Mouse (Mus musculus): ENCODE data around the gene Sctr. TPM values are rescaled to one million over a fixed set of nuclear protein-coding genes. Genes with fewer than 3 reads are reported as not detected.
A peak's percentile ranks its signal among the peaks of the same experiment; 100 is the strongest.

Gene Sctr
- polyA plus RNA-seq, 1 experiment from 2014 or later: not detected

DNA sequence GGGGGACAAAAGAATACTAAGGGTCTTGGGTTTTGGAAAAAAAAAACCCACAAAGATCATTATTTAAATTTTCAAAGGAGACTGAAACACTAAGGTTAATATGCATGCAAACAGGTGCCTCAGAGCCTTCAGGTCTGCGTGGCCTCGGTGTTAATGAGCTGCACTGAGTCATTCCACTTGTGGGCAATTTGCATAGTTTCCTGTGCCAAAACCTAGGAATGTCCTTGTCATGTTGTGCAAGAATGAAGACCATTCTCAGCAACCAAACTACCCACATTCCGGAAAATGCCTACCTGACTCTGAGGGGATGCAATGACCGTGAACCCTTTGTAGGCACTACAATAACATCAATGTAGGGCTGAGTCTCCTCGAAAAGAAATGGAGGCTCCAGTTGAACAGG is 20.1 kb upstream of the Sctr start:
- DNase-seq (ENCODE audit: low spot score): no peak
- no peaks in the 10 kb centered on the region for H3K36me3 ChIP-seq (replicated peaks; ENCODE audit: control insufficient read depth, insufficient read depth, low read depth, low read length)
- H3K27ac ChIP-seq (replicated peaks; ENCODE audit: low read depth, low read length): no peak overlapping the region
- H3K4me3 ChIP-seq (ENCODE audit: low read depth, low read length): no peak overlapping the region
- no peak for ATAC-seq (replicated peaks; ENCODE audit: insufficient number of reproducible peaks, low FRiP score, low TSS enrichment, low read depth)
- WGBS: 86% methylated on average over 5 of the region's 5 CpGs
- no peaks in the 10 kb centered on the region for H3K27me3 ChIP-seq (ENCODE audit: control insufficient read depth, insufficient read depth, low read length)
- no peak overlapping the region for H3K4me2 ChIP-seq (ENCODE audit: low read depth, low read length)
- H3K9ac ChIP-seq (replicated peaks; ENCODE audit: low read length): no peak overlapping the region
- H3K4me1 ChIP-seq (ENCODE audit: control insufficient read depth, insufficient read depth, low read length): no peaks in the 10 kb centered on the region
- no peaks in the 10 kb centered on the region for H3K9me3 ChIP-seq (replicated peaks; ENCODE audit: control insufficient read depth, low read length)

DNA sequence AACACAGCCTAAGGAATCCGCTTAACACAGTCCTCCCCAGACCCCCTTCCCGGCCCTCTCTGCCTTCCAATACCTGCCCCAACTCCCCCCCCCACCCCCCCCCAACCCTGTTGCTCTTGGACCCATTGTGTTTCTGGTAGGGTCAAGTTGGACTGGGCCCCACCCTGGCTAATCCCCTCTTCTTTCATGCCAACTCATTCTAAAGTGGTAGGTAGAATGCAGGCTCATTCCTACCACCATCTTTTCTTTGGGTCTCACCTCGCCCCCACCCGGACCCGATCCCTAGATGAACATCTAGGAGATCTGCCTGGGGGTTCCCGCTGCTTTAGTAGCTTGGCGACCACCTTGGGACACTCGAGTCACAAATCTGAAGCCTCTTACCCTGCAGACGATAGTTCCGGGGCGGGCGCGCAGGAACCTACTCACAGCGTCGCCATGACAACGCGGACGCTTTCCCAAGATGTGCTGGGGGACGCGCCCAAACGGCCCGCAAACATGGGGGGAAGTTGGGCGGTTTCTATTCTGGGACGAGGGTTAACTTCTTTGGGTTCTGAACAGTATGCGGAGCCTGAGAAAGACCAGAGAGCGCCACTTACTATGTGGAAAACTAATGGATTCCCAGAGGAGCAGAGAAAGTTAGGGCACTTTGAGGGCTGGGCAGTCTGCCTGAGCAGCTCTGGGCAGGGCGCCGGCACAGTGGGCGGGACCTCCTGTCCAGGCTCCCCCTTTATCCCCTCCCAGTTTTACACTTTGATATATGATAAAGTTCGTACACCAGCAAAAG is 9.7 kb upstream of the Sctr start, which contains the start of gene Cfap221:
Gene Cfap221 (minus strand): TSS at position 437 of the 784 bp plus-strand sequence.
- H3K27ac ChIP-seq (replicated peaks; ENCODE audit: low read depth, low read length): no peak within 1 kb of the TSS
- ATAC-seq (replicated peaks; ENCODE audit: insufficient number of reproducible peaks, low FRiP score, low TSS enrichment, low read depth): peak; percentile 93

DNA sequence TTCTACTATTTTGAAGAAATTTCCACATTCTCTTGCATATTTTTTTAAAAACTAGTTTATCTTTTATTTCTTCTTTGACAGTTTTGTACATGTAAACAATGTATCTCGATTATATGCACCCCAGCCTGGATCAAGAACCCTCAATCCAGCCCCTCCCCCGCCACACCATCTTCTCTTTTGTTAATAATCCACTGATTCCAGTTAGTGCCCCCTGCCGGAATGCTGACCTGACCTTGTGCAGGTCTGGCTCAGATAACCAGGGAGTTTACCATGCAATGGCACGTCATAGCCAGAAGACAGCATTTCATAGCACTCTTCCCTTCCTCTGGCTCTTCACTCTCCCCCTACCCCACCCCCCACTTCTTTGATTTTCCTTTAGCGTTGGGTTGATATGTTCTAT is 9.1 kb upstream of the Sctr start:
- WGBS: 31% methylated on average over 5 of the region's 5 CpGs
- no peaks in the 10 kb centered on the region for H3K4me1 ChIP-seq (ENCODE audit: control insufficient read depth, insufficient read depth, low read length)
- no peaks in the 10 kb centered on the region for H3K36me3 ChIP-seq (replicated peaks; ENCODE audit: control insufficient read depth, insufficient read depth, low read depth, low read length)
- H3K4me2 ChIP-seq (ENCODE audit: low read depth, low read length): peak overlapping the region; percentile 60
- no peak overlapping the region for H3K9ac ChIP-seq (replicated peaks; ENCODE audit: low read length)
- no peaks in the 10 kb centered on the region for H3K27me3 ChIP-seq (ENCODE audit: control insufficient read depth, insufficient read depth, low read length)
- H3K27ac ChIP-seq (replicated peaks; ENCODE audit: low read depth, low read length): no peak overlapping the region
- peak overlapping the region; percentile 34 for H3K4me3 ChIP-seq (ENCODE audit: low read depth, low read length)
- no peaks in the 10 kb centered on the region for H3K9me3 ChIP-seq (replicated peaks; ENCODE audit: control insufficient read depth, low read length)
- DNase-seq (ENCODE audit: low spot score) (peak; percentile 38), ATAC-seq (replicated peaks; ENCODE audit: insufficient number of reproducible peaks, low FRiP score, low TSS enrichment, low read depth) (no peak)

More for the DNA sequence above, 9.7 kb upstream of the Sctr start, which contains the start of gene Cfap221:
- WGBS: 5% methylated on average over 30 of the region's 30 CpGs
- H3K9ac ChIP-seq (replicated peaks; ENCODE audit: low read length): 0 out of 2 replicates have a peak within 1 kb of the TSS, but pooled peaks have one; percentile 14
- H3K9me3 ChIP-seq (replicated peaks; ENCODE audit: control insufficient read depth, low read length): no peaks in the 10 kb centered on the region
- H3K4me3 ChIP-seq (ENCODE audit: low read depth, low read length): peak within 1 kb of the TSS; percentile 34
- H3K27me3 ChIP-seq (ENCODE audit: control insufficient read depth, insufficient read depth, low read length): no peaks in the 10 kb centered on the region
- peak; percentile 90 for DNase-seq (ENCODE audit: low spot score)
- H3K4me1 ChIP-seq (ENCODE audit: control insufficient read depth, insufficient read depth, low read length): no peaks in the 10 kb centered on the region
- peak within 1 kb of the TSS; percentile 60 for H3K4me2 ChIP-seq (ENCODE audit: low read depth, low read length)
- no peaks in the 10 kb centered on the region for H3K36me3 ChIP-seq (replicated peaks; ENCODE audit: control insufficient read depth, insufficient read depth, low read depth, low read length)

DNA sequence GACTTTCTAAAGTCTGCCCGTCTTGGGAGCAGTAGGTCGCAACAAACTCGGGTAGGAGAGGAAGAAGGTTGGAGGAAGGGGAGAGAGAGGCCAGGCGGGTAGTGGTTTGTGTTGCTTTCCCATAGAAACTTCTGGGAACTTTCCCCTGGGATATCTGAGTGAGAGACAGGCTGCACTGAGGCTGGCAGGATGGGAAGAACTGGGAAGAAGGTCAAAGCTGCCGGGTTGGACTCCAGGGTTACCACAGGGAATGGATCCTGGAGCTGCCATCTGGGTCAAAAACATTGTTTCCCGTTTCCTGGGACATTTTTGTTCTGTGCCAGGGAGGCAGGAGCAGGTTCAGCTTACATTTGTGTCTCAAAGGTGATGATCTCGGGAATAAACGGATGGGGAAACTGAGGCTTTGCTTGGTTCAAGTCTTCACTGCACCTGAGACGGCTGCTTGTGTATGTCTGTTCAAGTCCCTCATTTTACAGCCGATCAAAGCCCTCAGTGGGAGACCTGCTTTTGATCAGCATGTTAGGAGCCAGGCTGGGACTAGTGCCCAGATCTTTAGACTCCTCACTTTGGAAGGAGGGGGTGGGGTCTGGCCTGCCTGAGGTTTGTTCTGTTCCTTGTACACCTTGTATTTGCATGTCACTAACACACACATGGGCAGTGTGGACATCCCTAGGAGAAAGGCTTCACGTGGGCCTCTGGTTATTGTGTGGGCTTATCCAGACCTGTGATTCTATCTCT is 1.3 kb downstream of the Sctr start:
- no peak overlapping the region for H3K4me2 ChIP-seq (ENCODE audit: low read depth, low read length)
- H3K4me1 ChIP-seq (ENCODE audit: control insufficient read depth, insufficient read depth, low read length): peaks cover 2% of the 10 kb centered on the region; the same call in 1 of the 2 replicates
- no peak overlapping the region for H3K27ac ChIP-seq (replicated peaks; ENCODE audit: low read depth, low read length)
- peaks cover 12% of the 10 kb centered on the region; the same call in 1 of the 2 replicates for H3K27me3 ChIP-seq (ENCODE audit: control insufficient read depth, insufficient read depth, low read length)
- DNase-seq (ENCODE audit: low spot score) (no peak), ATAC-seq (replicated peaks; ENCODE audit: insufficient number of reproducible peaks, low FRiP score, low TSS enrichment, low read depth) (no peak)
- no peak overlapping the region for H3K9ac ChIP-seq (replicated peaks; ENCODE audit: low read length)
- WGBS: 24% methylated on average over 11 of the region's 11 CpGs
- H3K9me3 ChIP-seq (replicated peaks; ENCODE audit: control insufficient read depth, low read length): no peaks in the 10 kb centered on the region
- no peak overlapping the region for H3K4me3 ChIP-seq (ENCODE audit: low read depth, low read length)
- H3K36me3 ChIP-seq (replicated peaks; ENCODE audit: control insufficient read depth, insufficient read depth, low read depth, low read length): no peaks in the 10 kb centered on the region

DNA sequence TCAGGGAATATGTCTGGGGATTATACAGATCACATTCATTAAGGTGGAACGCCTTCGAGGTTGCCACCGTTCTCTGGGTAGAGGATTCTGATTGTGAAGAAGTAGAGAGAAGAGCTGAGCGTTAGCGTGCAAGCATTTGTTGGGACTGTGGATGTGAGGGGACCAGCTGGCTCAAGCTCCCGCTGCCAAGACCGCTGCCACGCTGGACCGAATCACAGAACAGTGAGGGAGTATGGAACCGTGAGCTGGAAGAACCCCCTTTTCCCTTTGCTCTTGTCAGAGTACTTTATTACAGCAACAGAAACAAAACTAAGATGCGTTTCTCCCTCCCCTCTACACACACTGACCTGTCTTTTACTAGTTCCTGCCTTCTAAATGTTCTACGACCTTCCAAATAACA is 5.9 kb downstream of the Sctr start:
- ATAC-seq (replicated peaks; ENCODE audit: insufficient number of reproducible peaks, low FRiP score, low TSS enrichment, low read depth) (no peak), DNase-seq (ENCODE audit: low spot score) (no peak)
- H3K9ac ChIP-seq (replicated peaks; ENCODE audit: low read length): no peak overlapping the region
- H3K4me1 ChIP-seq (ENCODE audit: control insufficient read depth, insufficient read depth, low read length): no peaks in the 10 kb centered on the region
- no peak overlapping the region for H3K4me3 ChIP-seq (ENCODE audit: low read depth, low read length)
- no peak overlapping the region for H3K4me2 ChIP-seq (ENCODE audit: low read depth, low read length)
- no peak overlapping the region for H3K27ac ChIP-seq (replicated peaks; ENCODE audit: low read depth, low read length)
- peaks cover 8% of the 10 kb centered on the region; the same call in 1 of the 2 replicates for H3K27me3 ChIP-seq (ENCODE audit: control insufficient read depth, insufficient read depth, low read length)
- no peaks in the 10 kb centered on the region for H3K9me3 ChIP-seq (replicated peaks; ENCODE audit: control insufficient read depth, low read length)
- 80% methylated on average over 12 of the region's 12 CpGs for WGBS
- H3K36me3 ChIP-seq (replicated peaks; ENCODE audit: control insufficient read depth, insufficient read depth, low read depth, low read length): no peaks in the 10 kb centered on the region

DNA sequence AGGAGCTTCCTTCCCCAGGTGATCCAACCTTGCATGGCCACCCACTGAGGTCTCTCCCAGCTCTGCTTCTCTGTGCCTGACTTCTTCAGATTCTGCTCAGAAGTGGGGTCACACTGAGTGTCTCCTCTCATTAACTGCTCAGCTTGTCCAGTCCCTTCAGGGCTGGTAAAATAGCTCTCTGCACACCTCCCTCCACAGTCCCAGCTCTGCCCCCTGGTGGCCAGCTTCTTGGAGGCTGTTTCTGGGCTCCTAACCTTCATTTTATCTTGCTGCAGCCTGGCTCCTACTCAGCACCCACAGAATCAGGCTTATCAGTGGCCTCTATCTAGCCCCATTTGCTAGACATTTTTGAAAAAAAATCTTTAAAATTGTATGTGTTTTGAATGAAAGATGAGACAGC is 6.4 kb downstream of the Sctr start:
- H3K4me3 ChIP-seq (ENCODE audit: low read depth, low read length): no peak overlapping the region
- H3K27me3 ChIP-seq (ENCODE audit: control insufficient read depth, insufficient read depth, low read length): peaks cover 5% of the 10 kb centered on the region; the same call in 1 of the 2 replicates
- H3K4me1 ChIP-seq (ENCODE audit: control insufficient read depth, insufficient read depth, low read length): no peaks in the 10 kb centered on the region
- no peaks in the 10 kb centered on the region for H3K9me3 ChIP-seq (replicated peaks; ENCODE audit: control insufficient read depth, low read length)
- no peak overlapping the region for H3K27ac ChIP-seq (replicated peaks; ENCODE audit: low read depth, low read length)
- H3K36me3 ChIP-seq (replicated peaks; ENCODE audit: control insufficient read depth, insufficient read depth, low read depth, low read length): no peaks in the 10 kb centered on the region
- ATAC-seq (replicated peaks; ENCODE audit: insufficient number of reproducible peaks, low FRiP score, low TSS enrichment, low read depth): no peak; the same call in 1 of the 2 replicates
- H3K4me2 ChIP-seq (ENCODE audit: low read depth, low read length): no peak overlapping the region
- DNase-seq (ENCODE audit: low spot score): peak; percentile 70
- H3K9ac ChIP-seq (replicated peaks; ENCODE audit: low read length): no peak overlapping the region

DNA sequence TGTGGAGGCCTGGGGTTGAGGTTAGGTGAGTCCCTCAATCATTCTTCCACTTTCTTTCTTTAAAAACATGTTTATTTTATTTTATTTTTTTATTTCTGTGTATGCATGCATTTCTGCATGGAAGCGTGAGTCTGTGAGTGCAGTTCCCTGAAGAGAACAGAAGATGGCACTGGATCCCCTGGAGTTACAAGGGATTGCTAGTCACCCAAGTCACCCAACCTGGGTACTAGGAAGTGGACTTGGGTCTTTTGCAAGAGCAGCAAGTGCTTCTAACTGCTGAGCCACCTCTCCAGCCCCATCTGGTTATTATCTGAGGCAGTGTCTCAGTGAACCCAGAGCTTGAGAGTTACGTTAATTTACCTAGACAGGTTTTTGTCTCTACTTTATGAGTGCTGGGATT is 9.5 kb downstream of the Sctr start:
- WGBS: 79% methylated on average over 2 of the region's 2 CpGs
- no peaks in the 10 kb centered on the region for H3K4me1 ChIP-seq (ENCODE audit: control insufficient read depth, insufficient read depth, low read length)
- no peak for ATAC-seq (replicated peaks; ENCODE audit: insufficient number of reproducible peaks, low FRiP score, low TSS enrichment, low read depth)

DNA sequence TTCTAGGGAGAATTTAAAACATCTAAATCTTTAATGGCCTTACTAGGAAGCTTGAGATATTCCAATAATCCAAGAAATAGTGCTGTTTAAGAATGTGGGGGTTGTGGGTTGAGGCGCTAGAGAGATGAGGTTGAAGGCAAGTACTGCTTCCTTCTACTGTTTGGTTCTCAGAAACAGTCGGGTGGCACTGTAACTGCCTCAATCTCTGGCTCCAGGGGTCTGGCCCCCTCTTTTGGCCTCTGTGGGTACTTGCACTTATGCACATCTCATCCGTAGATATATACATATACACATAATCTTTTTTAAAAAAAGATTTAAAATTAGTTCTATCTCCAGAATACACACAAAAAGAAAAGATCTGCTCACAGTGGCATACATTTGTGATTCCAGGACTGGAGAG is 12.2 kb downstream of the Sctr start:
- DNase-seq (ENCODE audit: low spot score): no peak
- no peak for ATAC-seq (replicated peaks; ENCODE audit: insufficient number of reproducible peaks, low FRiP score, low TSS enrichment, low read depth)
- Histone ChIP-seq H3K4me1 (ENCODE audit: control insufficient read depth, insufficient read depth, low read length) (no peaks in the 10 kb centered on the region), H3K27me3 (ENCODE audit: control insufficient read depth, insufficient read depth, low read length) (no peaks in the 10 kb centered on the region), H3K4me3 (ENCODE audit: low read depth, low read length) (no peak overlapping the region), H3K36me3 (replicated peaks; ENCODE audit: control insufficient read depth, insufficient read depth, low read depth, low read length) (no peaks in the 10 kb centered on the region), H3K9me3 (replicated peaks; ENCODE audit: control insufficient read depth, low read length) (no peaks in the 10 kb centered on the region), H3K27ac (replicated peaks; ENCODE audit: low read depth, low read length) (no peak overlapping the region), H3K4me2 (ENCODE audit: low read depth, low read length) (no peak overlapping the region), H3K9ac (replicated peaks; ENCODE audit: low read length) (no peak overlapping the region)
- WGBS: 59% methylated on average over 3 of the region's 3 CpGs

More for the DNA sequence above, 9.5 kb downstream of the Sctr start:
- H3K9ac ChIP-seq (replicated peaks; ENCODE audit: low read length): no peak overlapping the region
- no peak overlapping the region for H3K4me2 ChIP-seq (ENCODE audit: low read depth, low read length)
- H3K4me3 ChIP-seq (ENCODE audit: low read depth, low read length): no peak overlapping the region
- no peaks in the 10 kb centered on the region for H3K9me3 ChIP-seq (replicated peaks; ENCODE audit: control insufficient read depth, low read length)
- DNase-seq (ENCODE audit: low spot score): no peak
- no peaks in the 10 kb centered on the region for H3K27me3 ChIP-seq (ENCODE audit: control insufficient read depth, insufficient read depth, low read length)
- no peak overlapping the region for H3K27ac ChIP-seq (replicated peaks; ENCODE audit: low read depth, low read length)
- no peaks in the 10 kb centered on the region for H3K36me3 ChIP-seq (replicated peaks; ENCODE audit: control insufficient read depth, insufficient read depth, low read depth, low read length)

Data from embryonic facial prominence, embryonic 11.5 days (tissue).